Mouse (Mus musculus) CH12.LX (cell line): ENCODE measurements around the gene Fam83c.

Experiments used
- CHD2 ChIP-seq: IDR thresholded peaks from 2 replicates; pipeline ENCODE4 v1.6.1; 2011; ENCODE audit warnings: low read length, improper control_type of control experiment
- CTCF ChIP-seq, 2 experiments: IDR thresholded peaks in 1 of 2; conservative IDR thresholded peaks in 1 of 2; 2 replicates each; pipeline ENCODE4 v1.5.1; 2011 to 2012; ENCODE audit warnings: low read depth in 2 of 2, low read length in 2 of 2, improper control_type of control experiment in 1 of 2, inconsistent platforms in 1 of 2, mild to moderate bottlenecking in 1 of 2, moderate library complexity in 1 of 2
- EP300 ChIP-seq: IDR thresholded peaks from 2 replicates; pipeline ENCODE4 v1.6.1; 2011; ENCODE audit warnings: low read length, improper control_type of control experiment
- GABPA ChIP-seq: IDR thresholded peaks from 2 replicates; pipeline ENCODE4 v1.6.1; 2012; ENCODE audit warnings: low read depth, low read length, improper control_type of control experiment, inconsistent platforms; ENCODE audit not compliant: insufficient replicate concordance
- HCFC1 ChIP-seq: IDR thresholded peaks from 2 replicates; pipeline ENCODE4 v1.6.1; 2012; ENCODE audit warnings: low read depth, mild to moderate bottlenecking, inconsistent platforms, low read length, improper control_type of control experiment
- JUND ChIP-seq: conservative IDR thresholded peaks from 2 replicates; pipeline ENCODE4 v1.6.1; 2011; ENCODE audit warnings: low read depth, low read length, improper control_type of control experiment
- MAFK ChIP-seq: IDR thresholded peaks from 2 replicates; pipeline ENCODE4 v1.6.1; 2011; ENCODE audit warnings: low read length, improper control_type of control experiment; ENCODE audit not compliant: insufficient replicate concordance
- MAX ChIP-seq: IDR thresholded peaks from 2 replicates; pipeline ENCODE4 v1.6.1; 2011; ENCODE audit warnings: low read length, improper control_type of control experiment
- POLR2A ChIP-seq: IDR thresholded peaks from 2 replicates; pipeline ENCODE4 v1.6.1; 2011; ENCODE audit warnings: low read depth, mild to moderate bottlenecking, improper control_type of control experiment, low read length
- SMC3 ChIP-seq: IDR thresholded peaks from 2 replicates; pipeline ENCODE4 v1.6.1; 2011; ENCODE audit warnings: low read depth, low read length, improper control_type of control experiment
- TCF12 ChIP-seq: IDR thresholded peaks from 2 replicates; pipeline ENCODE4 v1.6.1; 2014; ENCODE audit warnings: low read depth, mild to moderate bottlenecking, inconsistent platforms, low read length, improper control_type of control experiment
- USF2 ChIP-seq: conservative IDR thresholded peaks from 2 replicates; pipeline ENCODE4 v1.6.1; 2011; ENCODE audit warnings: low read depth, low read length, improper control_type of control experiment
- ZNF384 ChIP-seq: IDR thresholded peaks from 2 replicates; pipeline ENCODE4 v1.6.1; 2012; ENCODE audit warnings: low read depth, low read length, improper control_type of control experiment, inconsistent platforms

DNA sequence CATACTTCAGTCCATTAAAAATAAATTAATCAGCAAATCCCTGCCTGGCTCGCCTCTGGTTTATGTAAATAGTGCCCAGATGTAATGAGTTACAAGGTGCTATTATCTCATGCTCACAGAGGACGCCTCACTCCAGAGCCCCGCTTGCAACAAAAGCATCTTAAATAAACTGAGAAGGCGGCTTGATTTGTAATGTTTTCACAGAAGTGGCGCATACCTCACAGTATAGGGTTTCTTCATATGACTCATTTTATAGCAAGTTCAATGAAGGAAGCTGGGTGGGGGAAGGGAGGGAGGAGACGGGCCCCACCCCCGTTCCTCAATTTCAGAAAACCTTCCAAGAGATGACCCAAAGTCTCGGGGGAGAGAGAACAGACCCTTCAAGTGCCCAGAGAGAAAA is 12.3 kb upstream of the Fam83c start:
- no peak for TF ChIP-seq CTCF (conservative IDR thresholded peaks at IDR 0.05 in 1 of 2, IDR thresholded peaks at IDR 0.05 in 1 of 2; ENCODE audit: low read depth in 2 of 2, low read length in 2 of 2)
- no peak for TF ChIP-seq MAX
- TF ChIP-seq ZNF384, result no peak
- TF ChIP-seq POLR2A, result no peak
- TF ChIP-seq USF2, result no peak
- no peak for TF ChIP-seq HCFC1
- TF ChIP-seq JUND, result no peak
- TF ChIP-seq SMC3, result no peak
- no peak for TF ChIP-seq GABPA
- no peak for TF ChIP-seq MAFK
- TF ChIP-seq EP300, result no peak
- TF ChIP-seq CHD2, result no peak
- no peak for TF ChIP-seq TCF12
